Mouse (Mus musculus): ENCODE data around the gene Pla2g7. TPM values are rescaled to one million over a fixed set of nuclear protein-coding genes. Genes with fewer than 3 reads are reported as not detected.
"Not testable (repeated sequence)": the region's sequence is repeated elsewhere in the genome, so short reads cannot be mapped to it uniquely, and the experiment has no call there.

The Pla2g7 gene
- total RNA-seq (2021), result 1 to 10 TPM; 5.1 to 7.2 TPM
- long read RNA-seq, experiment 1, transcript Pla2g7-201 (12 exons, 2,097 nt), result major isoform, 5 of 9 reads
- long read RNA-seq, experiment 1, partial matches to known transcripts, result 0 of 9 reads
- long read RNA-seq, experiment 1, other reads (novel, unspliced or antisense), result 4 of 9 reads
- long read RNA-seq, experiment 2, transcript Pla2g7-201 (12 exons, 2,097 nt), result major isoform, 6 of 6 reads
- long read RNA-seq, experiment 2, partial matches to known transcripts, result 0 of 6 reads
- long read RNA-seq, experiment 2, other reads (novel, unspliced or antisense), result 0 of 6 reads

GRCm38 (mm10) chr17:43567992-43568888, at the start of gene Pla2g7:
Gene Pla2g7 (plus strand): TSS chr17:43568098.
- intact Hi-C loops (cut with DNase I), result no loop called here
- DNase-seq, result peak; percentile 39 to 45

- intact Hi-C loops (cut with DNase I), result loop anchor here (1.0 kb wide), 2 partner anchors 87 to 92 kb away; no protein-coding TSS in a partner anchor
- DNase-seq, result peak; percentile 74 to 79
These were observed 49.1 kb upstream of the Pla2g7 start for GRCm38 (mm10) chr17:43518644-43519409.

GRCm38 (mm10) chr17:43520166-43520565, 47.7 kb upstream of the Pla2g7 start:
- intact Hi-C loops (cut with DNase I), result no loop called here
- no peak for DNase-seq

- DNase-seq, result no peak
- intact Hi-C loops (cut with DNase I), result no loop called here
These were observed 37.4 kb upstream of the Pla2g7 start for GRCm38 (mm10) chr17:43530507-43530906.

GRCm38 (mm10) chr17:43531192-43531591, 36.7 kb upstream of the Pla2g7 start:
- DNase-seq, result no peak
- intact Hi-C loops (cut with DNase I), result no loop called here

GRCm38 (mm10) chr17:43534362-43535222, 33.3 kb upstream of the Pla2g7 start:
- peak; percentile 50 to 63 for DNase-seq
- intact Hi-C loops (cut with DNase I), result no loop called here

- intact Hi-C loops (cut with DNase I); DNase-seq: not testable (repeated sequence)
These were observed 31.1 kb upstream of the Pla2g7 start for GRCm38 (mm10) chr17:43536841-43537240.

GRCm38 (mm10) chr17:43538767-43539166, 29.1 kb upstream of the Pla2g7 start:
- intact Hi-C loops (cut with DNase I), result no loop called here
- no peak for DNase-seq

- intact Hi-C loops (cut with DNase I), result no loop called here
- DNase-seq, result no peak
These were observed 24.4 kb upstream of the Pla2g7 start, which contains the start of gene Ankrd66 for GRCm38 (mm10) chr17:43543539-43543938. Gene Ankrd66 (minus strand): TSS chr17:43543639.

- DNase-seq, result no peak
- intact Hi-C loops (cut with DNase I), result no loop called here
These were observed 23.9 kb upstream of the Pla2g7 start for GRCm38 (mm10) chr17:43544040-43544439.

- intact Hi-C loops (cut with DNase I), result no loop called here
- DNase-seq, result no peak
These were observed 16.7 kb upstream of the Pla2g7 start for GRCm38 (mm10) chr17:43551122-43551630.

- intact Hi-C loops (cut with DNase I), result no loop called here
- no peak for DNase-seq
These were observed 13.1 kb upstream of the Pla2g7 start for GRCm38 (mm10) chr17:43554516-43555403.

GRCm38 (mm10) chr17:43557104-43557503, 10.8 kb upstream of the Pla2g7 start:
- DNase-seq, result no peak
- intact Hi-C loops (cut with DNase I), result no loop called here

GRCm38 (mm10) chr17:43557541-43558090, 10.3 kb upstream of the Pla2g7 start:
- intact Hi-C loops (cut with DNase I), result no loop called here
- peak; percentile 37 to 45 for DNase-seq

GRCm38 (mm10) chr17:43558678-43559077, 9.2 kb upstream of the Pla2g7 start:
- intact Hi-C loops (cut with DNase I), result no loop called here
- no peak for DNase-seq

- intact Hi-C loops (cut with DNase I), result no loop called here
- DNase-seq, result no peak
These were observed 4.5 kb upstream of the Pla2g7 start for GRCm38 (mm10) chr17:43563192-43563987.

- intact Hi-C loops (cut with DNase I), result no loop called here
- DNase-seq, result no peak
These were observed 306 bp upstream of the Pla2g7 start for GRCm38 (mm10) chr17:43567593-43567991.

Measured in heart, postnatal 14 days (tissue).